Mouse (Mus musculus) liver, postnatal 0 days (tissue): ENCODE data around the gene D930007J09Rik.

ENCODE experiments used
- CTCF ChIP-seq: sonication (generic); IDR thresholded peaks from 2 replicates; pipeline ENCODE4 v1.5.1; 2016; ENCODE audit warnings: antibody characterized with exemption, low read depth
- EP300 ChIP-seq: IDR thresholded peaks from 2 replicates; pipeline ENCODE4 v1.6.1; 2016; ENCODE audit warnings: antibody characterized with exemption, low read depth, mild to moderate bottlenecking

DNA sequence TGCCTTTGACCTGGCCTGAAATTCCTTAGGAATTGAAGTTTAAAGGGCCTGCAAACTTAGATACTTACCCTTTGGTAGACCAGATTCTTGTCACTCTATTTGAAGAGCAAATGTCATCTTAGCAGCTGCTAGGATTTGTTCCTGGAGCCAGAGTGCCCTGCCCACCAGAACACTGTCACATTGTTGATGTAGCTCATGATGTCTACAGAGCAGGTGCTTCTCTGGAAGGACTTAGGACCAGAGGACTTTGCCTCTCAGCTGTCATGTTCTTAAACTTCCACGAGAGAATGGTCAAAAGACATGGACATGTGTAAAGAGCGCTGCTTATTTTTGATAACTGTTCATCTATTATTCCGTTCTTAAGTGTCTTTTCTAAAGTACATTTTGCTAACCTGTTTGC, 16.6 kb upstream of the D930007J09Rik start:
- TF ChIP-seq CTCF, result no peak
- TF ChIP-seq EP300, result no peak
